Mouse (Mus musculus) fat pad, adult 2 months (tissue): ENCODE measurements around the gene Gm3448.
"Not testable (repeated sequence)": the region's sequence is repeated elsewhere in the genome, so short reads cannot be mapped to it uniquely, and the experiment has no call there.

Source experiments
- DNase-seq: peaks from one replicate; pipeline ENCODE4 v3.0.0-alpha.2; 2011; ENCODE audit warnings: low read depth, low spot score; ENCODE audit errors: extremely low read depth

The Gm3448 gene

DNA sequence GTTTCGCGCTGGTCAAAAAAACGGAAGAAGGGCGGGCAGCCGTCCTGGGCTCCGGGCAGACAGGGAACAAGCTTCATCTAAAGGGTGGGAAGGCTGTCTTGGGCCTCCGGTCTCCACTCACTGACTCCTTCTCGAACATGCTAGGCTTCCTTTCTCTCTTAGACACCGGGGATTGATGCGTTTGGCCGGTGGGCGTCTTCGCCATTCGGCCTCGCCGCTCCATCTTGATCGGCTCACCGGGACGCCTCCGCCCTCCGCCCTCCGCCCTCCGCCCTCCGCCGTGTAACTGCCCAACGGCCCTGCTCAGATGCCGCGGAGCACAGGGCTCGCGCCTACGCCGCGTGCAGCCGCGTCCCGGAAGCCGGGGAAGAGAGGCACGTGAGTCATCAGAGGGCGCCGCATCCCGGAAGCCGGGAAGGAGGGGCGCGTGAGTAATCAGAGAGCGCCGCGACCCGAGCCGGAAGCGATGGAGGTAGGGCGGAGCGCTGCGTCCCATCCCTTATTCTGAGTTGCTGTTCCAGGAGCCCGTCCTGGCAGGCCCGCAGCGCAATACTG lies at the start of gene Gm3448, which contains the start of the genes Ermard and Tcte3:
Gene Gm3448 (minus strand): TSS at position 363 of the 555 bp plus-strand sequence.
Gene Ermard (plus strand): TSS at position 34 of the 555 bp plus-strand sequence.
Gene Tcte3 (minus strand): TSS at position 314 of the 555 bp plus-strand sequence.
- not testable (repeated sequence) for DNase-seq

DNA sequence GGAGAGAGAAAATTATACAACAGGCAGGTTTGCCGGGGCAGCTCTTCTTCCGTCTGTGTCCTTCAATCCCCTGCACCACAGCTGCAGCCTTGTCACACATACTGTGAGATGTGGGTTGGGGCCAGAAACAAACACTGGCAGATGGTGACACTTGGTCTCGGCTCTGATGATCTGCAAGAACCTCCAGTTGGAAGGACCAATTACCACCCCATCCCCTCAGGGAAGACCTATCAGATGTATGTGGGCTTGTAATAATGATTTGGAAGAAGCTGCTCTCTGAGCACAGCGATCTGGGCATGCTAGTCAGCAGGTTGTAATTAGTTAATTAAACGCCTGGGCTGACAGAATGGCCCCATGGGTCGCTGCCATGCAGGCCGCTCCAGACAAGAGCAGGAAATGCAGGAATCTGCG lies 47.3 kb upstream of the Gm3448 start:
- DNase-seq: no peak

DNA sequence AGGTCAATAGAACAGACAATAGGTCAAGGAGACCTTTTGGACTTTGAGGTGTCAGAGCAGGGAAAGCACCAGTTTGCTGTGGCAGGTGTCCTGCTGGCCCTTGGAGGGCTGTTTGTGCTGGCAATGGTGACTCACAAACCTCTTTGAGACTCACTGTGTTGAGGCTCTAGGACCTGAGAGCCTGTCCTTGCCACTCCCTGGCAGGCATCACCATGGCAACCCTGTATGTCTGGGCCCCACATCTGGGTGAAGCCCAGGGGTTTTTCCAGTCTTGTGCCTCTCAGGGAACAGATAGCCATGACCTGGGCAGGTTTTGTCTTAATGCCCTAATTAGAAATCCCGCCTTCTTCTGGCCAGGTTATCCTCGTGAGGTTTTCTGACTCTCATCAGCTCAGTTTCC lies 46.8 kb upstream of the Gm3448 start:
- DNase-seq: no peak

DNA sequence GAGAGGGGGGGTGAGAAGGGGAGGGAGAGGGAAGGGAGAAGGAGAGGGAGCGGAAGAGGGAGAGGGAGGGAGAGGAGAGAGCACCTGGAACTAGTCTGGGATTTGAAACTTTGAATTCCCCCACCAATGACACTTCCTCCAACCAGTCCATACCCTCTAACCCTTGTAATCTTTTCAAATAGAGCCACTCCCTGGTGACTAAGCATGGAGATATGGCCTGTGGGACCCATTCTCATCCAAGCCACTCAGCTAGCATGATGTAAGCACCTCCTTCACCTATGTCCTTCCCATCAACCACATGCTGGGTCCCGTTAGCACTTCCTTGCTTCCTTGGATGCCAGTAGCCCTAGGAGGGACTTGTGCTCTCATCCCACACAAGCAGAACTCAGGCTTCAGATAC lies 43.7 kb upstream of the Gm3448 start:
- DNase-seq: no peak

DNA sequence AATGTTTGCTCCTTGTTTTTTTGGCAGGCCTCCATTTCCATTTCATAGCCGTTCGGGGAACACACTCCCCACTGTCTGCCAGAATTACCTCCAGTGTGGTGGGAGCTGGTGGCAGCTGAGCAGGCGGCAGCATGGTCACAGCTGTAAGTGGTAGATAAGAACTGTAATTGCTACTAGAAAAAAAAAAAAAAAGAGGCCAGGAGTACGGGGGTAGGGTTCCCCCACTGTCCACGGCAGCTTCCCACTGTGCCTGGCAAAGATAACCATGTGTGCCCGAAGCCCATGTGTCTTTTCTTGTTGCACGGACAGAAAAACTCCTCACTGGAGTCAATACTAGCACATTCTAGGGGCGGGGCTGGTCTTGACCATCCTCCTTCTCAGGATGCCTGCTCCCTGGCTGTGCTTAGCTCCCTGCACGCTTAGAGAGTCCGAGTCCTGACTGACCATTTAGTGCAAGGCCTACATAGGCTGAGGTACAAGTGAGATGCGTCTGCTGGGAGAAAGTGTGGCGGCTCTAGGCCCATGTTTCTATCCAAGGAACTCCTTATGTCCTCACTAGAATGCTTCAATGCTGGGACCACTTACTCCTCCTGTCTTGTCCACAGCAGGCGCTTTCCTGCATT lies 43.0 kb upstream of the Gm3448 start:
- no peak for DNase-seq

DNA sequence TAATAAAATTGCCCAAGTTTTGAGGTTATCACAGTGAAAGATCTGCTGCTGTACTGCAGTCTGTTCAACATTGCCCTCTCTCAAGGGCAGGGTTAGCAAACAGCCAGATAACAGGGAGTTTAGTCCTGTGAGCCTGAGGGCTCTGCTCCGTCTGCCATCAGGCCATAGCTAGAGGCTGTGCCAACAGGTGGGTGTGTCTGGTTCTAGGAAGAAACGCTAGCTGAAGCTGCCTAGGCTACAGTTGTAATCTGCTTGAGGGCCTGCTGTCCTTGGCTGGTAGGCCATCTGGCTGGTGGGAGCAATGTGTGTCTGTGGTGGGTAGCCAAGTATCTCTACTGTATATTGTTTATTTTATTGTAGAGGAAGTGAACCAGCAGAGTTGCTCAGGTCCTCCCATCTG lies 36.2 kb upstream of the Gm3448 start:
- DNase-seq: no peak

DNA sequence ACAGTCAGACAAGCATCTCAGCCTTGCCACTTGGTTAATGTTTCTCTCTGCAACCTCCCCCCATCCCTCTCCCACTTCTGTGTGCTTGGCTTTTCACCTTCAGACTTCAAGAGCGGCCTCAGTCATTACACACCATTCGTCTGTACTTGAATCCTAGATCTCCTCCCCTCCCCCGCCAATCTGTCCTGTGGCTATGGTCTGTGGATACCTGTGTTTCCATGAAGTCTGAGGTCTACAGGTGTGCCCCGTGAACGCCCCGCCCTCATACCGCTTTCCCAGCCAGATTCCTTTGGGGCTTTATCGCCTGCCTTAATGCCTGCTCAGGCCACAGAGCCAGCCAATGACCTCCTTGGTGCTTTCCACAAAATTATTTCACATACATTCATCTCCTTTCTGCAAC lies 33.7 kb upstream of the Gm3448 start:
- no peak for DNase-seq

DNA sequence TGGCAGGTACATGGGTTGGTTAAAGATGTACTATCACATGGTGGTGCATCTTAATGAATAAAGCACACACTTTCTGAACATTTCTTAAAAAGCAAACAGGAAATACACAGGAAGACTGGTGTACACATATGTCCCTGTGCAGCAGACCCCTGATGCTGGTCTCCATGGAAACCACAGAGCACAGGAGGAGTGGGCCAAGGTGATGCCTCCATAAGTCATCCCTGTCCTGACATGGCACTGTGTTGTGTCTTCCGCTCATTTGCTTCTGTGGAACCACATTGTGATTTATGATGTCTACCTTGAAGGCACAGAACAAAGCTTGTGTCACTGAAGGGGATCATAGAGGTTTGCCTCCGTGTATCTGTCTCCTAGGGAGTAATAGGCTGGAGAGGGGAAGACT lies 30.9 kb upstream of the Gm3448 start:
- DNase-seq: no peak

DNA sequence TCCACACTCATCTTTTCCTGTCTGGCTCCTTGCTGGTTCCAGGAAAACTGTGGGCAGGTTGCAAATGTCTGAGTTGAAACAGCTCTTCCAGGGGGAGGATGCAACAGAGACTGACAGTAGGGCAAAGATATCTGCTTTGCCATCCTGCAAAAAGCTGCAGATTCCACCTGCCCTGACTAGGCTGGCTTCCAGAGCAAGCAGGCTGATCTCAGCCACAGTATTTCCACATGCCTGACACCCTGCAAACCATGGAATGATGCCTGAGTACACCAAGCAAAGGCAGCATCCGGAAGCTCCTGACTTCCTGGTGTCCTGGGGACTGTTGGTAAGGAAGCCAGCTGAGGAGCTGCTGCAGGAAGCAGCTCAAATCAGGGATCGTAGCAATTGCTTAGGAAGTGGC lies 27.8 kb upstream of the Gm3448 start:
- DNase-seq: no peak

DNA sequence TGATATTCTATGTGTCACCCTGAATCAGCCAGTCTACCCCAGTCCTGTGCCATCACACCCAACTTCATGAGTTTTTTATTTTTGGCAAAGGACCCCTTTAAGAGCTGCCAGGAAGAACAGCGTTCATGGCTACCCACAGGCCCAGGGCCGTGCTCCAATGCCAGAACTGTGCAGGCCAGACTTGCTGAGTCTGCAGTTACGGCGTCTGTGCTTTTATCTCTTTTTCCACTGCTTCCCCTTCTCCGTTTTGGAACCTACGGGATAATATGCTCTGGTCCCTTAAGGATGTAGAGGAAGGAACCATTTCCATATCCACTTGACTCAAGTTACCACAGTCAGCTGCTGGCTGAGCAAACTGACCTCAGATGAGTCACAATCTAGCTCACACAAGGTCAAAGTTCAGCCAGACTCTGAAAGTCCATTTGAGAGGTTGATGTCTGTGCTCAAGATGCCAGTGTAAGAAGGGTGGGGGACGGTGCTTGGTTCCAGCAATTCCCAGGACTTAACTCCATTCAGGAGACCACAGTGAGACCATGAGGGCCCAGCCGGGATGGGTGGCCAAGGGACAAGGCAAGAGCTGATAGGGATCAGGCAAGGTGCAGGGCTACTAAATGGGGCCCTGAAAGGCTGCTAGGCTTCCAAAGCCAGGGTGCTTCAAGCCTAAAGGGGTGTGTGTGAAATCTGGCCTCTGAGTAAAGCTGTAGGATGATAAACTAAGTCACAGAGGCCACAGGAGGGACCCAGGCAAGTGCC lies 26.9 kb upstream of the Gm3448 start:
- no peak for DNase-seq

DNA sequence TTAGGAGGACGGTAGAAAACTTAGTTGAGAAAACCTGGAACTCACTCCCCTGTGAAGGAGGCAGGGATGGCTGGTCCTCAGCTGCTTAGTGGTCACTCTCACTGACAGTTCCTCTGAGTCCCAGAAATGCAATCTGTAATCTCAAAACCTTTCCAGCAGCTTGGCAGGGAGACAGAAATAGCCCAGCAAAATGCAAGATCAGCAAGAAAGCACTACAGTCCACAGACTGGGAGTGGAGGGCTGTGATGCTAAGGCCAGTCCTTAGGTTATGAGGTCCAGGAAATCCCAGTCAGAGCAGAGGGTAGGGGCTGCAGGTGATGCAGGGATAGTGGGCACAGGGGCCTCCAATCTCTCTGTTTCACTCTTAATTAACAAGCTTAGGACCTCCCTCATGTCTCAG lies 25.6 kb upstream of the Gm3448 start:
- DNase-seq: no peak

DNA sequence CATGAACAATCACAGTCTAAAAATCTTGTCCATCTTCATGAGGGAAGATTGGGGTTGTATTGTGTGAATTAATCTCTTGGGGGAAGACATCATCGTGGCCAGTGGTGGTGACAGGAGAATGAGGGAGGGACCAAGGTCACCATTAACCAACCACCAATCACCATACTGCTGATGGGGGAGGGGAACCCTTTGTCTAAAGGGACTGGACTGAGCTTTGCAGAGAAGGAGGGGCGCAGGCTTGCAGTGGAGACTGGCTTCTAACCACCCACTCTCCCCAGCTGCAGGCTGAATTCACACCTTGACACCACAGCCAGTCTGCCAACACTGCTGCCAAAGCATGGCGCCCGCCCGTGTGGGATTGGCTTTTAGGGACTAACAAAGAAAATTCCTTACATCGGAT lies 24.7 kb upstream of the Gm3448 start:
- no peak for DNase-seq

DNA sequence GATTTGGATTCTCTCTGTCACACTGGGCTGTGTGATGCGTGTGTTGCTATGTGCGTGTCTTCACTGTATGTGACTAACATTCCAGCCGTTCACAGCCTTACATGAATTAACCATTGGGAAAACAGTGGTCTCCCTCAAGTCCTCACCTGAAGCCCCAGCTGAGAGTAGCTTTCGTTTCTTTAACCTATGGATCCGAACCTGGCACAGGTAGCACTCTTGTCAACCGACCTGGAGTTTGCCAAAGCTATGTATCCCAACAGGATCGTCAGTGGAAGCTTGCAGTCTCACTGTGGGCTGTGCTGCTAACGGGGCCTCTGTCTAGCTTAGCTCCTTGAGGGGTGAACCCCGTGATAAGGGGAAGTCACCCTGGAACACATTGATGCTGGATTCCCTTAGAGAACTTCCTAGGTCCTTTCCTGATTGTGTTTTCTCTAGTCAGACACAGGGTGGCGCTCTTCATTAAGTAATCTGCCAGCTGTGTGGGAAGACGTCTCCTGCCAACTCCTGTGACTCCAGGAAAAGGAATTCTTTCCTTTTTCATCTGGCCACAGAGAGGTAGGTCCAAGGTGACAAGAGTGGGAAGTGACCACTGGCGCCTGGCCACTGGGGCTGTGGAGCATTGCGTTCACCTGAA lies 24.2 kb upstream of the Gm3448 start:
- DNase-seq: no peak

DNA sequence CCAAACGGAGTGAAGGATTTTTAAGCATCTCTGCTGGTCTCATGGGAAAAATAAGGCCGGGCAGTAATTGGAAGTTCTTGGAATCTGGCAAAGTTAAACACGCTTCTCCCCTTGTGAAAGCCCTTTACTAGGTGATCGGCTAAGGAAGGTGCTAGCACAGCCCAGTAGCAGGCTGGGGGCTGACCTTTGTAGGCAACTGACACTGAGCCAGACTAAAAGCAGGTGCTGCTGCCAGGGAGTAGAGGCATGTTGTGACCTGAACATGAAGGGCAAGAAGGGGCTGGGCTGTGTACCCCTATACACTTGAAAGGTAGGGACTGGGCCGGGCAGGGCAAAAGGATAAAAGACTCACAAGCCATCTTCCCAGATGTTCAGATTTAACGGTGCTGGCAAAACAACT lies 19.0 kb upstream of the Gm3448 start:
- DNase-seq: no peak

DNA sequence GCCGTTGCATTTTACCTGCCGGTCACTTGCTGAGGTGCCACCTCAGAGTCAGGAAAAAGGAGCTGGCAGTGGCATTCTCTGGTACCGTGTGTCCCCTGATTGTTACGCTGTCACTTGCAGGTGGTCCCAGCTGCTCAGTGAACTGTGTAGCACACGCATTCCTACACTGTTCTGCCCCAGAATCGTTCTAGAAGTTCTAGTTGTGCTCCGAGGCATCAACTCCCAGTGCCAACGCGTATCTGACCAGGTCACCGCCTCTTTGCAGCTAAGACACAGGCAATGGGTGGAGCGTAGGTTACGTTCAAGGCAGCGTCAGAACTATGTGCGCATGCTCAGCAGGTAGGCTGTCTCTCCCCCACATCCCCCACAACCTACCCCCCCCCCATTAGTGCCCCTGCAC lies 18.3 kb upstream of the Gm3448 start:
- DNase-seq: no peak

DNA sequence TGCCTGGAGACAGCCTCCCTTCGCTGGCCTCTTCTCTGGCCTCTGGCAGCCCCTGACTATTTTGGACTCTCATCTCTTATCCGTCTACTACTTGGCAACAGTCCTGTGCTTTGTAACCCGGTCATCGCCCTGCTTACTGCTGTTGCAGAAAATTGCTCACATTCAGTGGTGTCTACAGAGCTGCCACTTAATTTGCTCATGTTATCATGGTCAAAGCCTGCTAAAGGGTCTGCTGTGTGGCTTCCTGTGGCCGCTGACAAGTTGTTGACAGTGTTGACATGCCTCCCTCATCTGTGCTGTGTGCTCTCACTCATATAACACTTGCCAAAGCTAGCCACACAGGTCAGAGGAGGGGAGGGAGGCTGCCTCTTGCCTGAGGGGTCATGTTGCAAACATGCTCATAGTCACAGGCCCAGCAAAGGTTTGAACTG lies 16.8 kb upstream of the Gm3448 start:
- no peak for DNase-seq

DNA sequence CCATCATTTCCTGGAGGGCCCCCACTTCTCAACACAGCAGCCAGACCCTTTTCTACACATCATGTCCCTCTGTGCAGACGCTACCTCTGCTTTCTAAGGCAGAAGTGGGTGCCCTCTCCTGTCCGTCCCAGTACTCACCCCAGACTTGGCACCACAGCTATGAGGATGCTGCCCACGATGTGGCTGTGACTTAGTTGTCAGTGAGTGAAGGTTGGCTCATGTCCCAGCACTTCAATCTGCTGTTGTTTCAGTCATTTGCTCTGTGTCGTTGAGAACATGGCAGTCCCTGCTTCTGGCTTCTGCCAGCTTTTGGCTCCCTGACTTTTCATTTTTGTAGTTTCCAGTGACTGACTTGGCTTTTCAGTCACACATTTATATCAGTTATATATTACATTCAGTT lies 14.6 kb upstream of the Gm3448 start:
- no peak for DNase-seq

DNA sequence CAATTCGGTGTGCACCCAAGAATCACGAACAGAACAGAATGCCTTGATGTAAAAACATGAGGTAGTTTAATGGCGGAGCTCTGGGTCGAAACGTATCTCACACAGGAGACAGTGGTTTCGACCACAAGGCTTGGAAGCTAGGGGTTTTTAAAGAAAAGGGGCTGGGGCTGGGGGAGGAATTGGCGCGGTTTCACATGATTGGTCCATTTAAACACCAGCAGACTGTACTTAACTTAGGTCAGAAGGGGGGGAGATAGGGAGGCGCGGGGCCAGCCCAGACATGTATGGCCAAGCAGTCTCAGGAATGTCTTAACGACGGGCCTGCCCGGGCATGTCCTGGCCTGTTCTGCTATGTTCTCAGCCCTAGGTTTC lies 12.5 kb upstream of the Gm3448 start:
- DNase-seq: not testable (repeated sequence)

DNA sequence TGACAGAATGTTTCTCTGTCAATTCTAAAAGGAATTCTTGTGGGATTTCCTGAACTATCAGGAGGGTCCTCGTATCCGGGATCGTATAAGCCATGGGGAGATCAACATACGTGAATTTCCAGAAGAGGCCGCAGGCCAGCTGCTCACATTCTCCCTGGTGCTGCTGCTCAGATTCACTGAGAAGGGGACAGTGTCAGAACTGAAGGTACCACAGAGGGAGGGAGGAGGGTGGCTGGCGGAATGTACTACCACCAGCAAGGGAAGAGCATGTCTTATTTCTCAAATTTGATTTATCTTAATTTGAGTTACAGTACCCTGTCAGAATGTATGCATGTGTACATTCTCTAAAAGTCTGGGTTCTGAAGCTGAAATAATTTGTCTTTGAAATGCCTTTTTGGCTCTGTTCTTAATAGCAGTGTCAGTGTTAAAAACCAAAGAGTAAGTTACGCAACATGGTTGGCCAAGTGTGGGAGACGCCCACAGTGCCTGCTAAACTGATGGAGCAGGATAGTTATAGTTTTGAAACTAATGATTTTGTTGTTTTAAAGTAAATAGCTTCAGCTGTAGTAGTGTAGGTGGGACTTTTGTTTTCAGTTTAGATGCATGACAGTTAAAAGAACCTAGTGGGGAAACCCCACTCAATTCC lies 12.0 kb upstream of the Gm3448 start:
- not testable (repeated sequence) for DNase-seq

DNA sequence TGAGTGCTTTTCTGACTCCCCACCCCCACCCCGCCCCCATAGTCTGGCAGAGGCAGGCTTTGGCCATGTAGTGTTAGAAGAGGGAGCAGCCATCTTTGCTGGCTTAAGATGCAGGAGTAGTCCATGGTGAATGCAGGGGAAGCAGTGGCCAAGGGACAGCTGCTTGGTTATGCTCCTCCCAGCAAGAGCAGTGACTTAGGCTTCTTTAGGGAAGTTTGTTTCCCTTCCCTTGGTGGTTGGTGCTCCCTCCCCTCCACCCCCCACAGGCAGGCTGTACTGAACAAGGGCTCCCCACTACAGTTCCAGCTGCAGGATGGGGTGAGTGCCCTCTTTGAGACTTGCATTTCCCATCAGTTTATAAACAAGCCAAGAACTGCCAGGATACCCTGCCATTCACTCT lies 11.4 kb upstream of the Gm3448 start:
- not testable (repeated sequence) for DNase-seq

DNA sequence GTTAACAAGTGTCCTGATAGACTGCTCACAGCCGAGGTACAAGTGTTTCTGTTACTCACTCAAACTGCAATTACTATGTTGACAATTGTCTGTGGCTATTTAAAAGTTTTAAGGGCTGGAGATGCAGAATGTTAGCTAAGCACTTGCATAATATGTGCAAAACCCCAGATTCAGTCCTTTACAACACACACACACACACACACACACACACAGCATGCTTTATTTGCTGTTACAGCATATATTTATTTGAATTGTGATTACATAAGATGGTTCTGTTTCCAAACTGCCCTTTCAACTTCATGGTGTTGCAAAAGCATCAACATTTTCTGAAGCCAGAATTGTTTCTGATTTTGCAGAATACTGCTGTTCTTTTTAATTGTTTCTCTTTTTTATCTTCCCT lies 9.0 kb upstream of the Gm3448 start:
- not testable (repeated sequence) for DNase-seq
